Mouse (Mus musculus) testis, adult 2 months (tissue): ENCODE measurements around the gene Oma1.

Experiments
- CTCF ChIP-seq: fragments of 200-500 bp; IDR thresholded peaks from 2 replicates; pipeline ENCODE4 v1.5.1; 2012; ENCODE audit warnings: low read depth, mild to moderate bottlenecking, inconsistent platforms, low read length, moderate library complexity; ENCODE audit not compliant: control insufficient read depth, insufficient read depth, insufficient replicate concordance
- POLR2A ChIP-seq: fragments of 200-500 bp; IDR thresholded peaks from 2 replicates; pipeline ENCODE4 v1.6.1; 2012; ENCODE audit warnings: low read depth, mild to moderate bottlenecking, inconsistent platforms, low read length, moderate library complexity; ENCODE audit not compliant: control insufficient read depth

DNA sequence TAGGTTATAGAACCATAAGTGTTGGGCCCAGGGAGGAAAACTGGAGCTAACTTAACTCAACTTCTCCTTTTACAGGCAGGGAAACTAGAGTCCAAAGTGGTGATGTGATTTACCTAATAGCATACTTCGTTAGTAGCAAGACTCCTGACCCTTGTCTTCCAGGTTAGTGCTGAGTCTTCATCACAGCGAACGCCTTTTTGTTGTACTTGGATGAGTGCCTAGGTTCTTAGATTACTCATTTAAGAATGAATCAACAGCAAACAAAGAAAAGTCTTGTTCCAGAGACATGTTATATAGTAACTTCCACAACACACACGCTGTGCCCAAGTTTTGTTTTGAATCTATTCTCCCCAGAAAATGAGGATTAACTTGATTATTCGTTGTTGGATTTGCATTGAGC, 33.2 kb downstream of the Oma1 start:
- TF ChIP-seq CTCF (no peak), POLR2A (no peak)
